ENCODE assay signal across 8 mouse cellular contexts in genomic region chr12:113004993-113005392, GRCm38 (mm10). TPM values are rescaled to one million over a fixed set of nuclear protein-coding genes. Genes with fewer than 3 reads are reported as not detected.
DNase-seq lines count a peak whose midpoint lies in the region; ATAC-seq and TF ChIP-seq lines count a peak whose summit lies in the region.

No protein-coding gene starts in this region.

- no peak for ATAC-seq in intestine, postnatal 0 days
- ATAC-seq in intestine, embryonic 15.5 days = no peak
- no peak for ATAC-seq in kidney, postnatal 0 days (replicated peaks; ENCODE audit: low FRiP score, low read depth)
- ATAC-seq in lung, postnatal 0 days = no peak
- no peak for ATAC-seq in erythroblast, adult 5-6 weeks (replicated peaks; ENCODE audit: low FRiP score, poor library complexity, severe bottlenecking)

- peak; percentile 87 for TF ChIP-seq CTCF in intestine, postnatal 0 days (IDR thresholded peaks at IDR 0.05; ENCODE audit: low read depth)
- peak; percentile 95 for TF ChIP-seq CTCF in kidney, postnatal 0 days (IDR thresholded peaks at IDR 0.05; ENCODE audit: low read depth)
- peak; percentile 90 for TF ChIP-seq CTCF in lung, postnatal 0 days (IDR thresholded peaks at IDR 0.05)

- DNase-seq in NIH3T3 (ENCODE audit: low read depth) = peak; percentile 75
- peak; percentile 68 to 84 for DNase-seq in cerebellum, postnatal 25 days
- peak; percentile 72 for DNase-seq in kidney, postnatal 0 days (ENCODE audit: low spot score)
- DNase-seq in lung, postnatal 0 days (ENCODE audit: low spot score) = peak; percentile 84
- DNase-seq in spleen, adult 12 weeks (ENCODE audit: low spot score) = peak; percentile 55

- no peaks in the 10 kb centered on the region for H3K27me3 ChIP-seq in intestine, postnatal 0 days (replicated peaks; ENCODE audit: control insufficient read depth, insufficient read depth, low read length)
- no peaks in the 10 kb centered on the region for H3K27me3 ChIP-seq in intestine, embryonic 15.5 days (replicated peaks)
- H3K27me3 ChIP-seq in kidney, postnatal 0 days (ENCODE audit: insufficient read depth, low read length) = no peaks in the 10 kb centered on the region
- H3K27me3 ChIP-seq in lung, postnatal 0 days (replicated peaks; ENCODE audit: insufficient read depth, low read length) = no peaks in the 10 kb centered on the region

- no peak overlapping the region for H3K27ac ChIP-seq in intestine, postnatal 0 days (ENCODE audit: low read depth, low read length)
- H3K27ac ChIP-seq in intestine, embryonic 15.5 days = no peak overlapping the region
- no peak overlapping the region for H3K27ac ChIP-seq in kidney, postnatal 0 days
- no peak overlapping the region for H3K27ac ChIP-seq in lung, postnatal 0 days (ENCODE audit: low read length)

- H3K4me1 ChIP-seq in intestine, postnatal 0 days (replicated peaks; ENCODE audit: control insufficient read depth, insufficient read depth, low read length) = no peaks in the 10 kb centered on the region
- H3K4me1 ChIP-seq in intestine, embryonic 15.5 days (replicated peaks) = no peaks in the 10 kb centered on the region; the same call in 1 of the 2 replicates
- H3K4me1 ChIP-seq in kidney, postnatal 0 days (replicated peaks; ENCODE audit: insufficient read depth, low read length) = no peaks in the 10 kb centered on the region
- H3K4me1 ChIP-seq in lung, postnatal 0 days (ENCODE audit: insufficient read depth, low read depth, low read length) = no peaks in the 10 kb centered on the region

- no peaks in the 10 kb centered on the region for H3K9me3 ChIP-seq in intestine, postnatal 0 days (ENCODE audit: control insufficient read depth)
- no peaks in the 10 kb centered on the region for H3K9me3 ChIP-seq in intestine, embryonic 15.5 days
- no peaks in the 10 kb centered on the region for H3K9me3 ChIP-seq in kidney, postnatal 0 days (replicated peaks; ENCODE audit: low read length)
- H3K9me3 ChIP-seq in lung, postnatal 0 days (ENCODE audit: low read length) = no peaks in the 10 kb centered on the region

- H3K9ac ChIP-seq in intestine, postnatal 0 days (ENCODE audit: low read depth, low read length) = no peak overlapping the region
- H3K9ac ChIP-seq in intestine, embryonic 15.5 days = no peak overlapping the region
- H3K9ac ChIP-seq in kidney, postnatal 0 days (ENCODE audit: low read depth, low read length) = no peak overlapping the region
- no peak overlapping the region for H3K9ac ChIP-seq in lung, postnatal 0 days (replicated peaks; ENCODE audit: low read depth)

- no peak for TF ChIP-seq EP300 in lung, postnatal 0 days (IDR thresholded peaks at IDR 0.05)

- no peaks in the 10 kb centered on the region for H3K36me3 ChIP-seq in intestine, postnatal 0 days (ENCODE audit: control insufficient read depth, insufficient read depth)
- H3K36me3 ChIP-seq in intestine, embryonic 15.5 days = no peaks in the 10 kb centered on the region
- H3K36me3 ChIP-seq in kidney, postnatal 0 days (ENCODE audit: insufficient read depth, low read length) = no peaks in the 10 kb centered on the region
- no peaks in the 10 kb centered on the region for H3K36me3 ChIP-seq in lung, postnatal 0 days (ENCODE audit: insufficient read depth, low read length)

- no peak overlapping the region for H3K4me2 ChIP-seq in intestine, postnatal 0 days (replicated peaks; ENCODE audit: low read depth)
- no peak overlapping the region for H3K4me2 ChIP-seq in intestine, embryonic 15.5 days (replicated peaks)
- no peak overlapping the region for H3K4me2 ChIP-seq in kidney, postnatal 0 days (ENCODE audit: low read length)
- H3K4me2 ChIP-seq in lung, postnatal 0 days (replicated peaks; ENCODE audit: low read depth, low read length) = no peak overlapping the region

- 32% methylated on average over 4 of the region's 4 CpGs for WGBS in intestine, postnatal 0 days
- WGBS in intestine, embryonic 15.5 days = 33% methylated on average over 4 of the region's 4 CpGs
- 23% methylated on average over 4 of the region's 4 CpGs for WGBS in kidney, postnatal 0 days
- WGBS in lung, postnatal 0 days = 33% methylated on average over 4 of the region's 4 CpGs

- no peak overlapping the region for H3K4me3 ChIP-seq in intestine, postnatal 0 days (ENCODE audit: low read depth, low read length)
- H3K4me3 ChIP-seq in intestine, embryonic 15.5 days (replicated peaks) = no peak overlapping the region
- H3K4me3 ChIP-seq in kidney, postnatal 0 days (replicated peaks; ENCODE audit: low read depth, low read length) = no peak overlapping the region
- no peak overlapping the region for H3K4me3 ChIP-seq in lung, postnatal 0 days (ENCODE audit: low read depth, low read length)

RNA-seq across cellular contexts. Expression of gene Brf1, which starts 4.5 kb away (rescaled TPM):
- polyA plus RNA-seq in intestine, postnatal 0 days (2015; fragmentation: Nextera tagmentation; extraction: Ambion mirVana) = 17.9 and 21.3 TPM in 2 replicates
- polyA plus RNA-seq in intestine, embryonic 15.5 days (2015; fragmentation: Nextera tagmentation; extraction: Ambion mirVana) = 45.8 and 49.8 TPM in 2 replicates
- 41.4 and 43.6 TPM in 2 replicates for polyA plus RNA-seq in kidney, postnatal 0 days (2015; fragmentation: Nextera tagmentation; extraction: Ambion mirVana)
- polyA plus RNA-seq in lung, postnatal 0 days (2015; fragmentation: Nextera tagmentation; extraction: Ambion mirVana) = 38.8 and 44.9 TPM in 2 replicates
- total RNA-seq in erythroblast, adult 5-6 weeks (2015; ENCODE audit: low replicate concordance) = 14.6 and 20.9 TPM in 2 replicates
- 35.9 and 52.0 TPM in 2 replicates for total RNA-seq in erythroblast, adult 5-6 weeks (2017; ENCODE audit: low replicate concordance)

RNA-seq across cellular contexts. Expression of gene Pacs2, which starts 9.3 kb away (rescaled TPM):
- 5.1 and 5.2 TPM in 2 replicates for polyA plus RNA-seq in intestine, postnatal 0 days (2015; fragmentation: Nextera tagmentation; extraction: Ambion mirVana)
- 11.7 and 12.1 TPM in 2 replicates for polyA plus RNA-seq in intestine, embryonic 15.5 days (2015; fragmentation: Nextera tagmentation; extraction: Ambion mirVana)
- 7.9 and 9.5 TPM in 2 replicates for polyA plus RNA-seq in kidney, postnatal 0 days (2015; fragmentation: Nextera tagmentation; extraction: Ambion mirVana)
- polyA plus RNA-seq in lung, postnatal 0 days (2015; fragmentation: Nextera tagmentation; extraction: Ambion mirVana) = 6.8 and 9.5 TPM in 2 replicates
- total RNA-seq in erythroblast, adult 5-6 weeks (2015; ENCODE audit: low replicate concordance) = 10.7 and 18.3 TPM in 2 replicates
- 12.7 and 14.5 TPM in 2 replicates for total RNA-seq in erythroblast, adult 5-6 weeks (2017; ENCODE audit: low replicate concordance)

RNA-seq across cellular contexts. Expression of gene Btbd6, which starts 28.7 kb away (rescaled TPM):
- polyA plus RNA-seq in intestine, postnatal 0 days (2015; fragmentation: Nextera tagmentation; extraction: Ambion mirVana) = 13.1 and 13.3 TPM in 2 replicates
- 19.5 and 22.4 TPM in 2 replicates for polyA plus RNA-seq in intestine, embryonic 15.5 days (2015; fragmentation: Nextera tagmentation; extraction: Ambion mirVana)
- polyA plus RNA-seq in kidney, postnatal 0 days (2015; fragmentation: Nextera tagmentation; extraction: Ambion mirVana) = 22.8 and 24.9 TPM in 2 replicates
- polyA plus RNA-seq in lung, postnatal 0 days (2015; fragmentation: Nextera tagmentation; extraction: Ambion mirVana) = 20.2 and 23.4 TPM in 2 replicates
- 2.3 TPM in 1 of 2 replicates, not detected in the other for total RNA-seq in erythroblast, adult 5-6 weeks (2015; ENCODE audit: low replicate concordance)
- 1.9 and 2.9 TPM in 2 replicates for total RNA-seq in erythroblast, adult 5-6 weeks (2017; ENCODE audit: low replicate concordance)
